Mouse (Mus musculus) embryonic facial prominence, embryonic 11.5 days (tissue): ENCODE data around the gene Akr1c6. TPM values are rescaled to one million over a fixed set of nuclear protein-coding genes. Genes with fewer than 3 reads are reported as not detected.
"Not testable (repeated sequence)": the region's sequence is repeated elsewhere in the genome, so short reads cannot be mapped to it uniquely, and the experiment has no call there.

ENCODE experiments used
- ATAC-seq: fragments of 200-750 bp; cut with Nextera tagmentation; replicated peaks from 2 replicates; pipeline ENCODE4 v1.8.0; 2017; ENCODE audit warnings: low read depth; ENCODE audit not compliant: insufficient number of reproducible peaks, low FRiP score, low TSS enrichment
- DNase-seq: peaks from one replicate; pipeline ENCODE4 v3.0.0-alpha.2; 2015; ENCODE audit warnings: low spot score
- H3K27ac ChIP-seq: fragments of 300-500 bp; sonication (generic); replicated peaks from 2 replicates; pipeline ENCODE4 v1.5.1; 2014; ENCODE audit warnings: mild to moderate bottlenecking, low read depth, low read length, control low read depth
- H3K27me3 ChIP-seq: fragments of 300-500 bp; sonication (generic); 2 replicates; pipeline ENCODE4 v1.6.1; 2014; ENCODE audit warnings: mild to moderate bottlenecking, low read length, moderate library complexity, mixed read lengths; ENCODE audit not compliant: control insufficient read depth, insufficient read depth
- H3K36me3 ChIP-seq: fragments of 300-500 bp; sonication (generic); replicated peaks from 2 replicates; pipeline ENCODE4 v1.6.1; 2014; ENCODE audit warnings: low read depth, mild to moderate bottlenecking, low read length, moderate library complexity, mixed read lengths; ENCODE audit not compliant: control insufficient read depth, insufficient read depth
- H3K4me1 ChIP-seq: fragments of 300-500 bp; sonication (generic); 2 replicates; pipeline ENCODE4 v1.6.1; 2014; ENCODE audit warnings: low read length, mixed read lengths; ENCODE audit not compliant: control insufficient read depth, insufficient read depth
- H3K4me2 ChIP-seq: fragments of 300-500 bp; sonication (generic); 2 replicates; pipeline ENCODE4 v1.6.1; 2014; ENCODE audit warnings: low read depth, mild to moderate bottlenecking, control low read depth, low read length, moderate library complexity
- H3K4me3 ChIP-seq: fragments of 300-500 bp; sonication (generic); 2 replicates; pipeline ENCODE4 v1.5.1; 2014; ENCODE audit warnings: low read depth, low read length, control low read depth
- H3K9ac ChIP-seq: fragments of 300-500 bp; sonication (generic); replicated peaks from 2 replicates; pipeline ENCODE4 v1.6.1; 2014; ENCODE audit warnings: mild to moderate bottlenecking, control low read depth, low read length
- H3K9me3 ChIP-seq: fragments of 300-500 bp; sonication (generic); replicated peaks from 2 replicates; pipeline ENCODE4 v1.6.1; 2016; ENCODE audit warnings: mild to moderate bottlenecking, low read length, inconsistent platforms, mixed read lengths; ENCODE audit not compliant: control insufficient read depth
- WGBS: fragments of 180-500 bp; shearing (Covaris S2); extraction: QIAGEN DNeasy Blood & Tissue Kit; methylation state at CpG from one replicate; pipeline ENCODE4 v1.1.7; 2014; 5-methylcytosine and 5-hydroxymethylcytosine counted together
- polyA plus RNA-seq: library from polyadenylated mRNA; unstranded; fragments of >200 nt; fragmentation: Nextera tagmentation; extraction: Ambion mirVana; gene quantifications from 2 replicates; pipeline ENCODE4 v1.2.1, GENCODE M21; 2014

The Akr1c6 gene
- not detected in 2 replicates for polyA plus RNA-seq

DNA sequence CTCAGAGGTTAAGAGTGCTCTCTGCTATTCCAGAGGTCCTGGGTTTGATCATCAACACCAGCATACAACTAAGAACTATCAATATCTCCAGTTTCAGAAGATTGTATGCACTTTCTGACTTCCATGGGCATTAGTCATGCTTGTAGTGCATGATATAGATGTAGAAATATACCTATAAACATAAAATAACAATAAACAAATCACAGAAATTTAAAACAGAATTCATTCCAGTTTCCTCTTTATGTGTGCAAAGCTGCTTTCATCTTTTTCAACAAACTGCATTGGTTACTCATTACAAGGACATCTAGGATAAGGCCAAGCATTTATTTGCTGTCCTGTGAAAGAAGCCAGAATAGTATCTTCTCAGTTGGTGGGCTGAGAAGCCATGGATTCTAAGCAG is at the start of gene Akr1c6:
Gene Akr1c6 (plus strand): TSS at position 301 of the 400 bp plus-strand sequence.
- DNase-seq: no peak

DNA sequence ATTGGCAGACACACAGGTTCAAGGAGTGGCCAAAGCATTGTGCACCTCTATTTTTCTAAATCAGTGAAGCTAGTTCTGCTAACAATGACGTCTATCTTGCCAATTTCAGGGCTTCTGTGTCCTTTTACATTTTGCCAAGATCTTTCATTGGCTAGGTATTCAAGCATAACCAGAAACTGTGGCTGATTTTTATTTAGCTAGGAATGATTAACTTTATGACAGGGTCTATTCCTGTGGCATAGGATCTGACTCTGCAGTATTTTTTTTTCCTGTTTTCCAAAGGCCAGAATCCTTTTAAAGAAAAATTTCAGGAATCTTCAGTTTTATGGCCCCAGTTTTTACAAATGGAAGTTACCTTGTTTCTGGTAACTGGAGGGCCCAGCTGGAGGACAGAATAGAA is 49.2 kb upstream of the Akr1c6 start:
- 79% methylated on average over 1 of the region's 1 CpGs for WGBS
- DNase-seq (no peak), ATAC-seq (no peak)
- Histone ChIP-seq H3K36me3 (no peaks in the 10 kb centered on the region), H3K4me1 (no peaks in the 10 kb centered on the region), H3K27me3 (no peaks in the 10 kb centered on the region), H3K9me3 (no peaks in the 10 kb centered on the region), H3K4me2 (no peak overlapping the region), H3K4me3 (no peak overlapping the region), H3K27ac (no peak overlapping the region), H3K9ac (no peak overlapping the region)

More for the DNA sequence above, at the start of gene Akr1c6:
- H3K4me2 ChIP-seq: no peak within 1 kb of the TSS
- no peaks in the 10 kb centered on the region for H3K36me3 ChIP-seq
- H3K4me1 ChIP-seq: no peaks in the 10 kb centered on the region
- H3K27me3 ChIP-seq: no peaks in the 10 kb centered on the region
- H3K4me3 ChIP-seq: no peak within 1 kb of the TSS
- H3K9ac ChIP-seq: no peak within 1 kb of the TSS
- H3K9me3 ChIP-seq: no peaks in the 10 kb centered on the region
- no peak within 1 kb of the TSS for H3K27ac ChIP-seq
- ATAC-seq: no peak

DNA sequence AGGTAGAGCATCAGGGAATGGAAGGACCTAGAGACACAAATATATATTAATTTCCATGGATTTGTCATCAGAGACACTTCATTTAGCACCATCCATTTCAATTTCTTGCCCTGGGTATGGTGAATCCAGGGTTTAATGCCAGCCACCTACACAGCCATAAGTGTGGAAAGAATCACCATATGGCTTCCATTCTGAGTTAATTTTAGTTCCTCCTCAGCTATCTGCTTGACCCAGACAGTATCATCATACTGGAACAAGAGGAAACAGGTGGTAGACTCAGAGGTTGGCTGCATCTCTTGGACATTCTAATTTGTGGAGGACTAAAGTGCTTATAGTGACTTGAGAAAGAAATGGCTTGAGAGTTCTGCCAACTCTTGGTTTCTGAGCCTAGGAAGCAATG is 48.6 kb upstream of the Akr1c6 start:
- no peak overlapping the region for H3K9ac ChIP-seq
- H3K27ac ChIP-seq: no peak overlapping the region
- no peak overlapping the region for H3K4me2 ChIP-seq
- no peaks in the 10 kb centered on the region for H3K9me3 ChIP-seq
- H3K4me3 ChIP-seq: no peak overlapping the region
- H3K27me3 ChIP-seq: no peaks in the 10 kb centered on the region
- H3K36me3 ChIP-seq: no peaks in the 10 kb centered on the region
- no peak for DNase-seq
- H3K4me1 ChIP-seq: no peaks in the 10 kb centered on the region
- ATAC-seq: no peak

DNA sequence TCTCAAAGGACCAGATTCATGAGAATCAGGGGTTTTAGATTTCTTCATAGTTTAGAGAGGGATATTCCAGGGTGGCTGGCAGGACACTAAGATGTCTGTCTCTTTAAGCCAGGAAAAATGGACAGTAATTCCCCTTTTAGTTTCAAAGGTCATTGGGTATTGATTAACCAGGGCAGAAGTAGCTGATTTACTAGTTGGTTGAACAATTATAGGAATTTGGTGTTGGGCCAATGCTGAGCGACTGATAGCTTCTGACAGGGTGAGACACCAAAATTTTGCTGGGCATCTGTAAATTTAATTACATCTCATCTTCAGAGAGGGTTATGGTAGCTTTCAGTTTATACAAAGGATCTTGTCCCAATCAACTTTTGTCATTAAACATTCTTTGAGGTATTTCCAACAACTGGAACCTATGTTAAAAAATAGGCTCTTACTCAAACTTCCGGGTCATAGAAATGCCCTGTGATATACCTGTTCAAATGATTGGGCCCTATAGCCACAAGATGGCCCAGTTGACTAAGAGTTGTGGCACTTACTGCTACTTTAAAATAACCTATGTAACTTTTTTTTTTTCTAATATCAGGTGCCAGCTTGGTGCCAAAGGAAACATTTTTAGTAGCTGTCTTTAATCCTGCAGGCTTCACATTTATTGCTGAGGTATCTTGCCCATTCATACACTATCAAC is 45.2 kb upstream of the Akr1c6 start:
- Histone ChIP-seq H3K4me2 (no peak overlapping the region), H3K27me3 (no peaks in the 10 kb centered on the region), H3K4me3 (no peak overlapping the region), H3K36me3 (no peaks in the 10 kb centered on the region), H3K9ac (no peak overlapping the region), H3K27ac (no peak overlapping the region), H3K9me3 (no peaks in the 10 kb centered on the region), H3K4me1 (no peaks in the 10 kb centered on the region)
- WGBS: 74% methylated on average over 2 of the region's 2 CpGs
- DNase-seq (no peak), ATAC-seq (no peak)

DNA sequence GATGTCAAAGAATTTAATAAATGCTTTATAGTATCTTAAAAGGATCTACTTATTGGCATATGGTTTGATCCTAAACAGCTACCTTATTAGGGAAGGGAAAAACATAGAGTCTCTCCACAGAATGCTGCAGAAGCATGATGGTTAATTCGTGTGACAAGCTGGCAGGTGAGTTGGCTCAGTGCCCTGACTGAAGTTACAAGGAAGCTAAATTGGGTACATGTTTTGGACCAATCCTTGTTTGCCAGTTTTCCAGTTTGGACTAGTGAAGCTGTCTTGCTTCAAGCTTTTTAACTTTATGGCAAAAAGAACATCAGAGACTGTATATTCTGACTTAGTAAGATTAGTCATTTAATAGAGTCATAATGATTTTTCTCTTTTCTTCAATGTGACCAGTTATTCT is 33.7 kb upstream of the Akr1c6 start:
- not testable (repeated sequence) for H3K9ac ChIP-seq, H3K4me1 ChIP-seq, ATAC-seq, H3K27me3 ChIP-seq, H3K9me3 ChIP-seq, H3K4me3 ChIP-seq, H3K36me3 ChIP-seq, H3K4me2 ChIP-seq, H3K27ac ChIP-seq, DNase-seq
- 76% methylated on average over 1 of the region's 1 CpGs for WGBS

DNA sequence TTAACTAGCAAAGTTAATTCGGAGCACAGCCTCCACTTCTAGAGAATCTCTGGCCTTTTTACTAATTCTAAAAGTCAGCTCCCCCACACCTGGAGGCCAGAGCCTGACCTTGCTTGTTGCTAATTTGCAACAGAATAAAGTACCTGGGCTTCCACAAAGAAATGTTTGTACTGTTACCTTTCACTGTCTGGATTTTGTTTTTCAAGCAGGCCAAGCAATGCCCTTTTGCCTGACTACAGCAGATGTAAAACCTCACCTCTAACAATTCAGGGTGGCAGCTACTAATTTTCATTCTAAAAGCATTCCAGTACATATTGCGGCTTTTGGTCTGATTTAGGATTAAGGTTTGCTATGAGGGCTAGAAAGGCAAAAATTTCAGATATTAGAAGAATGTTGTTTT is 33.3 kb upstream of the Akr1c6 start:
- Histone ChIP-seq H3K27me3 (no peaks in the 10 kb centered on the region), H3K36me3 (no peaks in the 10 kb centered on the region), H3K9me3 (no peaks in the 10 kb centered on the region), H3K4me3 (no peak overlapping the region), H3K9ac (no peak overlapping the region), H3K4me2 (no peak overlapping the region), H3K27ac (no peak overlapping the region), H3K4me1 (no peaks in the 10 kb centered on the region)
- no peak for DNase-seq
- ATAC-seq: no peak
- 82% methylated on average over 2 of the region's 2 CpGs for WGBS

DNA sequence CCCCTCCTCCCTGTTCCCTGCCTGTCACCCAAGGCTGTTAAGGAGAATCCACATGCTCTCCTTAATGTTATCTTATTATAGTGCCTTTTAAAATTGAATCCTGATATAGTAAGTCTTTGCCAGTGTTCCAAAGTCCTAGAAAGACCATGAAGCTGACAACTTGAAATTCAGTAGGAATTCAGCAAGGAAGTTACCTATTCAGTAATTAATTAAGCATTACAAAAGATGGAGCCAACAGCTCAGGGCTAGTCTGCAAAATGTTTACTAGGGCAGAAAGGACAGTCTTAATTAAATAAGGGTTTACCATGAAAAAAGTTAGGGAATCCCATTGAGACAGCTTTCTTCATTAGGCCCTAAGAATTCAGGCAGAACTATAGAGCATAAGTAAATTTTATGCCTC is 31.9 kb upstream of the Akr1c6 start:
- DNase-seq (no peak), ATAC-seq (no peak)
- no peaks in the 10 kb centered on the region for H3K27me3 ChIP-seq
- H3K36me3 ChIP-seq: no peaks in the 10 kb centered on the region
- no peaks in the 10 kb centered on the region for H3K9me3 ChIP-seq
- H3K9ac ChIP-seq: no peak overlapping the region
- H3K4me1 ChIP-seq: no peaks in the 10 kb centered on the region
- no peak overlapping the region for H3K4me2 ChIP-seq
- no peak overlapping the region for H3K4me3 ChIP-seq
- no peak overlapping the region for H3K27ac ChIP-seq

DNA sequence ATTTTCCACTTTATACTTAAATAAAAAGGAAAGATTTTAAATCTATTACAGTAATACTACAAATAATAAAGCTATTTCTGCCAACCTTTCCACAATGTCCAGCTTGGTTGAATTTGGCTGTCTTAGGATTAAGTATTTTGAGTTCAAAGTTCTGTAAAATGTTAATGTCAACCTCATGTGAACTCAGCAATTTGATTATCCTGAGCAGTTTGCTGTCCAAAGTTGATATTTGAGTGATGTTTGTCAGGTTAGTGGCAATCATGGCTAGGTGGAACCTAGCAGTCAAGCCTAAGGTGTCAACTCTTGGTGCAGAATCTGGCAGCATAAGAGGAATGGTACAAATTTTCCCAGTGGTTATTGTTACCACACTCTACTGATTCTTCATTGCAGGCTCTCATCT is 29.4 kb upstream of the Akr1c6 start:
- no peaks in the 10 kb centered on the region for H3K36me3 ChIP-seq
- no peak overlapping the region for H3K4me3 ChIP-seq
- H3K4me2 ChIP-seq: no peak overlapping the region
- H3K27me3 ChIP-seq: no peaks in the 10 kb centered on the region
- ATAC-seq: no peak
- H3K4me1 ChIP-seq: no peaks in the 10 kb centered on the region
- H3K9me3 ChIP-seq: no peaks in the 10 kb centered on the region
- no peak for DNase-seq
- H3K27ac ChIP-seq: no peak overlapping the region
- H3K9ac ChIP-seq: no peak overlapping the region
